Mouse (Mus musculus) hindbrain, embryonic 16.5 days (tissue): ENCODE data around the gene Armc2. TPM values are rescaled to one million over a fixed set of nuclear protein-coding genes. Genes with fewer than 3 reads are reported as not detected.

Source experiments
- ATAC-seq: fragments of 200-750 bp; cut with Nextera tagmentation; 2 replicates; pipeline ENCODE4 v1.8.0; 2017; ENCODE audit warnings: moderate TSS enrichment, moderate library complexity
- H3K27ac ChIP-seq: fragments of 300-500 bp; sonication (generic); 2 replicates; pipeline ENCODE4 v1.5.1; 2014; ENCODE audit warnings: low read depth, mild to moderate bottlenecking, control low read depth, low read length, moderate library complexity
- H3K27me3 ChIP-seq: fragments of 300-500 bp; sonication (generic); replicated peaks from 2 replicates; pipeline ENCODE4 v1.6.1; 2014; ENCODE audit warnings: low read length; ENCODE audit not compliant: control insufficient read depth, insufficient read depth
- H3K36me3 ChIP-seq: fragments of 300-500 bp; sonication (generic); 2 replicates; pipeline ENCODE4 v1.6.1; 2014; ENCODE audit warnings: mild to moderate bottlenecking, low read length, moderate library complexity, mixed read lengths; ENCODE audit not compliant: control insufficient read depth, insufficient read depth
- H3K4me1 ChIP-seq: fragments of 300-500 bp; sonication (generic); 2 replicates; pipeline ENCODE4 v1.6.1; 2014; ENCODE audit warnings: low read depth, low read length; ENCODE audit not compliant: control insufficient read depth, insufficient read depth
- H3K4me2 ChIP-seq: fragments of 300-500 bp; sonication (generic); 2 replicates; pipeline ENCODE4 v1.6.1; 2014; ENCODE audit warnings: mild to moderate bottlenecking, low read length, control low read depth, moderate library complexity
- H3K4me3 ChIP-seq: fragments of 300-500 bp; sonication (generic); 2 replicates; pipeline ENCODE4 v1.5.1; 2014; ENCODE audit warnings: mild to moderate bottlenecking, low read length, control low read depth, moderate library complexity
- H3K9ac ChIP-seq: fragments of 300-500 bp; sonication (generic); 2 replicates; pipeline ENCODE4 v1.6.1; 2014; ENCODE audit warnings: low read depth, mild to moderate bottlenecking, control low read depth, low read length, moderate library complexity
- H3K9me3 ChIP-seq: fragments of 300-500 bp; sonication (generic); 2 replicates; pipeline ENCODE4 v1.6.1; 2014; ENCODE audit warnings: mild to moderate bottlenecking, low read length, moderate library complexity; ENCODE audit not compliant: control insufficient read depth
- WGBS: fragments of 180-500 bp; shearing (Covaris S2); extraction: QIAGEN DNeasy Blood & Tissue Kit; methylation state at CpG from one replicate; pipeline ENCODE4 v1.1.7; 2014; 5-methylcytosine and 5-hydroxymethylcytosine counted together
- polyA plus RNA-seq: library from polyadenylated mRNA; unstranded; fragments of >200 nt; fragmentation: Nextera tagmentation; extraction: Ambion mirVana; gene quantifications from 2 replicates; pipeline ENCODE4 v1.2.1, GENCODE M21; 2015

The Armc2 gene
- polyA plus RNA-seq, 1 experiment from 2014 or later = 12.7 TPM

DNA sequence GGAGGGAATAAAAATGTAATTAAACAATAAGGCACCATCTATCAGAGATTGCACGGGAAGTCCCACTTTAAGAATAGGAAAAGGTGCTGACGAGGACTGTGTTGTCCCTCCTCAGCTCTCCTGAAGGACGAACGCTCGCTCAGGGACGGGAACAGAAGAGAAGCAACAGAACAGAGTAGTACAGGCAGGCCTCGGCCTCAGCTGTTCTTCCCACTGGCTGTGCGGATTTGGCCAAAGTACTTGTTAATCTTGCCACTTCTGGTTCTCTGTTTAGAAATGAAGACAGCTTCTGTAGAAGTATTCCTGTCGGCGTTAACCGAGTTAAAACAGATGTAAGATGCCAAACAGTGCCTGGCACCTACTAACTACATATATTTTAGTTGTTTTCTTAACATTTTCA lies 139.9 kb downstream of the Armc2 start:
- no peak overlapping the region for H3K4me2 ChIP-seq
- WGBS = 89% methylated on average over 11 of the region's 11 CpGs
- ATAC-seq = no peak
- H3K27ac ChIP-seq = no peak overlapping the region
- H3K9me3 ChIP-seq = no peaks in the 10 kb centered on the region
- no peaks in the 10 kb centered on the region for H3K27me3 ChIP-seq
- H3K4me3 ChIP-seq = no peak overlapping the region
- H3K4me1 ChIP-seq = peaks cover 14% of the 10 kb centered on the region
- no peaks in the 10 kb centered on the region for H3K36me3 ChIP-seq
- no peak overlapping the region for H3K9ac ChIP-seq

DNA sequence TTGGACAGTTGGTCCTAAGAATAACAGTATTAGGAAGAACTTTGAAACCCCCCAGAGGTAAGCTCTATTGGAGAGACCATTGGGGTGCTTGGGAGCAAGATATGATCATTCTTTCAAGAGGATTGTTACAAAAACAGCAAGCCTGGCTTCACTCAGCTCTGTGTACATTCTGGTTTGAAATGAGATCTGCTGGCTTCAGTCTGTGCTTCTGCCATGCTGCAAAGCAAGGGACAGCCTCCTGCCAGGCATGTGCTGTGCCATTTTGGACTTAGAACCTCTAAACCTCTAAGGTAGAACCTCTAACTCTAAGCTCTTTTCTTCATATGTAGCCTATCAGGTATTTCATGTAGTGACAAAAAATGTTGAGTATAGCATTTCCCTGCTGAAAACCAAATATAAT lies 142.6 kb downstream of the Armc2 start:
- H3K4me2 ChIP-seq = no peak overlapping the region
- H3K9me3 ChIP-seq = no peaks in the 10 kb centered on the region
- ATAC-seq = no peak
- no peak overlapping the region for H3K4me3 ChIP-seq
- no peaks in the 10 kb centered on the region for H3K36me3 ChIP-seq
- H3K4me1 ChIP-seq = peaks cover 8% of the 10 kb centered on the region; the same call in 1 of the 2 replicates
- H3K9ac ChIP-seq = no peak overlapping the region
- H3K27ac ChIP-seq = no peak overlapping the region
- H3K27me3 ChIP-seq = no peaks in the 10 kb centered on the region

DNA sequence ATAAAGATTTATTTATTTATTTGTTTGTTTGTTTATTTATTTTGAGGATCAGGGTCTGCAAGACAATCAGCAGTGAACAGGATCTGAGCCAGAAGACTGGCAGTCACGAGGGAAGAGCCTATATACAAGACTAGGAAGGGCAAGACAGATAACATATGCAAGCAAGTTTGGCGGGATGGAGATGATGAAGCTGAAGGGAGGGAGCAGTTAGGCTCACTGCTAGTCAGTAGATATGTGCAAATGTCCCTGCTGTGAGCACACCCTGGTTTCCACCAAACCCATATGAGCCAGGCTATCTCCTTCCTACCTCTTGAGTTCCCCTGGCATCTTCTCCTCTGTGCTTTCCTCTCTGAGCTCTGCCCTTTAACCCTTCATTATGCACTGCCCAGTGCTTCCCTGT lies 146.7 kb downstream of the Armc2 start:
- H3K9me3 ChIP-seq = no peaks in the 10 kb centered on the region
- no peak overlapping the region for H3K4me2 ChIP-seq
- H3K4me3 ChIP-seq = no peak overlapping the region
- WGBS = 73% methylated on average over 2 of the region's 2 CpGs
- no peaks in the 10 kb centered on the region for H3K27me3 ChIP-seq
- no peak overlapping the region for H3K9ac ChIP-seq
- no peak overlapping the region for H3K27ac ChIP-seq
- H3K36me3 ChIP-seq = no peaks in the 10 kb centered on the region
- H3K4me1 ChIP-seq = peaks cover 6% of the 10 kb centered on the region
- no peak for ATAC-seq

DNA sequence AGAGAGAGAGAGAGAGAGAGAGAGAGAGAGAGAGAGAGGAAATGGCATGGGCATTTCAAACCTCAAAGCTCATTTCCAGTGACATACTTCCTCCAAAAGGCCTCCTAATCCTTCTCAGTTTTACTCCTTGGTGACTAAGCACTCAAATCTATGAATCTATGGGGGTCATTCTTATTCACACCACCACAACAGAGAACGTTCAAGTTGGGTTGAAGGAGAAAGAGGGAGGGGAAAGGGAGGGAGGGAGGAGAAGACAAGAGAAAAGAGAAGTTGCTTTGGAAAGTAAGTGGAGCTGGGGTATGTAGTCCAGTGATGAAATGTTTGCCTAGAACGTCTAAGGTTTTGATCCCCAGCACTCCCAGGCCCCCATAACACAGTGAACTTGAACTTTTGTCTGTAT lies 148.1 kb downstream of the Armc2 start:
- Histone ChIP-seq H3K27ac (no peak overlapping the region), H3K36me3 (no peaks in the 10 kb centered on the region), H3K4me3 (no peak overlapping the region), H3K9me3 (no peaks in the 10 kb centered on the region), H3K4me1 (peaks cover 12% of the 10 kb centered on the region), H3K9ac (no peak overlapping the region), H3K4me2 (no peak overlapping the region), H3K27me3 (no peaks in the 10 kb centered on the region)
- WGBS = 54% methylated on average over 2 of the region's 2 CpGs
- ATAC-seq = no peak

DNA sequence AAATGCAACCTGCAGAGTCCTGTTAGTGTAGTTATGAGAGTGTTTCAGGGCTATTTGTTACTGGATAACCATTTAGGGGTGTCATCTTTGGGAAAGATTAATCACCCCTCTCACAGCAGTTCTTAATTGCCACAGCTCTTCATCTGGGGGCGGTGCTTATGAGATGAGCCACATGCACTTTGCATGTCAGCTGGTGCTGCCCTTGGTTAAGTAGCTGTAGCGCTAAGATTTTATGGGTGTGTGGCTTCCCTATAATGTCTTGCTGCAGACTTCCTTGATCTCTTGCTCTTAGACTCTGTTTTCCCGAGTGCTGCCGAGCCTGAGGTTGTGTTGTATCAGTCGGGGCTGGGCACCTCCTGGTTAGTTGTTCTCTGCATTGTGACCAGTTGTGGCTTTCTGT lies 150.3 kb downstream of the Armc2 start:
- peak; percentile 28; the same call in 1 of the 2 replicates for ATAC-seq
- no peaks in the 10 kb centered on the region for H3K36me3 ChIP-seq
- no peaks in the 10 kb centered on the region for H3K27me3 ChIP-seq
- H3K9ac ChIP-seq = no peak overlapping the region
- no peak overlapping the region for H3K27ac ChIP-seq
- H3K4me1 ChIP-seq = peaks cover 8% of the 10 kb centered on the region
- WGBS = 80% methylated on average over 5 of the region's 5 CpGs
- H3K4me2 ChIP-seq = no peak overlapping the region
- no peak overlapping the region for H3K4me3 ChIP-seq
- no peaks in the 10 kb centered on the region for H3K9me3 ChIP-seq

DNA sequence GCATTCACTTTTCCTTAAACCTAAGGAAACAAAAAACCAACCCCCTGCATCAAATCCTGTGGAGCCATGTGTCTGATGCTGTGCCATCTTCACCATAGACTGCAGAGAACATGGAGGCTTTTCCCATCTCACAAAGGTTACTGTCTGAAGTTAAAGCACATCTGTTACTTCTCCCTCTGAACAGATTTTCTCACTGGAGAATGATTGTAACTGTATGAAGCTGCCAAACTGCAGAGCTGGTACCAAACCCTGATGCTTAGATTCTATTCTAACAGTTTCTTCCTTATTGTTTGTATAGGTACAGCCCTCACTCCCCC lies 151.4 kb downstream of the Armc2 start:
- no peak overlapping the region for H3K4me3 ChIP-seq
- no peak overlapping the region for H3K4me2 ChIP-seq
- no peak for ATAC-seq
- H3K9ac ChIP-seq = no peak overlapping the region
- H3K27ac ChIP-seq = peak overlapping the region; percentile 23; the same call in 1 of the 2 replicates
- H3K27me3 ChIP-seq = no peaks in the 10 kb centered on the region
- no peaks in the 10 kb centered on the region for H3K36me3 ChIP-seq
- H3K4me1 ChIP-seq = peaks cover 8% of the 10 kb centered on the region
- H3K9me3 ChIP-seq = no peaks in the 10 kb centered on the region

DNA sequence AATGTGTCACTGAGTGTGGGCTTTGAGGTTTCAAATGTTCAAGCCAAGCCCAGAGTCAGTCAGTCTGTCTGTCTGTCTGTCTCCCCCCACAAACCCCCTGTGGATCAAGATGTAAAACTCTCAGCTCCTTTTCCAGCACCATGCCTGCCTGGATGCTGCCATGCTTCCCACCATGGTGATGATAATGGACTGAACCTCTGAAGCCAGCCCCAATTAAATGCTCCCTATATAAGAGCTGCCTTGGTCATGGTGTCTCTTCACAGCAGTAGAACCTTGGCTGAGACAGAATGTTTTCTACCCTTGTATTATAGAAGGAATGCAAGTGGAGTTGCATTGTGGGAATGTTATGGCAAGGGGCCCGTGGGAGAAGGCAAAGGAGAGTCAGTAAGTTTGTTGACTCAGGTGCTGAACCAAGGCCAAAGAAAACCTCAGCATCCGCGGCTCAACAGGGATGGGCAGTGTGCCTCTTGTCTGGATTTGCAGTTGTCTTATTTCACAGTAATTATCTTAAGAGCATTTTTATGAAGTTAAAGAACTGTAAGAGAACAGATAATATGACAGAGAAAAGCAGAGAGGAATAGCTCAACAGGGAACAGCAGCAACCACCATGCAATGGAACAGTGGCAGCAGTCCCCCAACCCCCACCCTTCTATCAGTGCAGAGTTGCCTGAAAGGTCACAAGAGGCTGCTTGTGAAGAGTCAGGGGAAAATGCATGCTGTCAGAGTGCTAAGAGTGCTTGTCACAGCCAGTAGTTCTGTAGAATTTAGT lies 152.0 kb downstream of the Armc2 start:
- Histone ChIP-seq H3K9ac (no peak overlapping the region), H3K4me2 (no peak overlapping the region), H3K27me3 (no peaks in the 10 kb centered on the region), H3K27ac (peak overlapping the region; percentile 23), H3K4me1 (peaks cover 8% of the 10 kb centered on the region), H3K4me3 (no peak overlapping the region), H3K36me3 (no peaks in the 10 kb centered on the region), H3K9me3 (no peaks in the 10 kb centered on the region)
- WGBS = 55% methylated on average over 3 of the region's 3 CpGs
- no peak for ATAC-seq

Other genes with a start within 250 kb of the Armc2 start
- gene Cep57l1, start 208.6 kb downstream of the Armc2 start, polyA plus RNA-seq = 14.3 and 15.7 TPM in 2 replicates
- 41.0 and 41.2 TPM in 2 replicates for gene Sesn1, start 208.5 kb downstream of the Armc2 start, polyA plus RNA-seq